Mouse (Mus musculus) heart, adult 9 months (tissue): ENCODE measurements around the gene Ube2n.

Experiments
- DNase-seq, 2 experiments: peaks; one replicate each; pipeline ENCODE4 v3.0.0; 2022; ENCODE audit warnings: low spot score in 2 of 2

Ube2n gene

GRCm38 (mm10) chr10:95514656-95515292, at the start of gene Ube2n:
Ube2n (plus strand) TSS chr10:95515145.
- peak; percentile 98 for DNase-seq

- no peak for DNase-seq
Measured at GRCm38 (mm10) chr10:95465485-95465896, 49.5 kb upstream of the Ube2n start.

GRCm38 (mm10) chr10:95468894-95469293, 46.1 kb upstream of the Ube2n start:
- no peak for DNase-seq

GRCm38 (mm10) chr10:95471186-95471585, 43.8 kb upstream of the Ube2n start:
- no peak for DNase-seq

- DNase-seq = no peak
Measured at GRCm38 (mm10) chr10:95471889-95472547, 42.9 kb upstream of the Ube2n start.

GRCm38 (mm10) chr10:95475923-95476322, 39.0 kb upstream of the Ube2n start:
- peak; percentile 47 to 65 for DNase-seq

- no peak for DNase-seq
Measured at GRCm38 (mm10) chr10:95477516-95477915, 37.4 kb upstream of the Ube2n start.

GRCm38 (mm10) chr10:95489653-95490052, 25.3 kb upstream of the Ube2n start:
- DNase-seq = peak in 1 of 2 experiments; percentile 26

- DNase-seq = no peak
Measured at GRCm38 (mm10) chr10:95494268-95494667, 20.7 kb upstream of the Ube2n start.

- DNase-seq = no peak
Measured at GRCm38 (mm10) chr10:95501033-95501432, 13.9 kb upstream of the Ube2n start.

- DNase-seq = peak; percentile 83 to 88
Measured at GRCm38 (mm10) chr10:95501463-95502081, 13.4 kb upstream of the Ube2n start, which contains the start of gene Mrpl42. Mrpl42 (minus strand) TSS chr10:95501940.

GRCm38 (mm10) chr10:95503443-95504235, 11.3 kb upstream of the Ube2n start:
- DNase-seq = no peak

GRCm38 (mm10) chr10:95504341-95504740, 10.6 kb upstream of the Ube2n start:
- no peak for DNase-seq

GRCm38 (mm10) chr10:95508126-95508525, 6.8 kb upstream of the Ube2n start:
- DNase-seq = peak in 1 of 2 experiments; percentile 24

- peak in 1 of 2 experiments; percentile 31 for DNase-seq
Measured at GRCm38 (mm10) chr10:95508793-95509192, 6.2 kb upstream of the Ube2n start.

- no peak for DNase-seq
Measured at GRCm38 (mm10) chr10:95509263-95509662, 5.7 kb upstream of the Ube2n start.

GRCm38 (mm10) chr10:95512635-95513034, 2.3 kb upstream of the Ube2n start:
- DNase-seq = no peak

GRCm38 (mm10) chr10:95513768-95514556, 983 bp upstream of the Ube2n start:
- peak in 1 of 2 experiments; percentile 23 for DNase-seq

- DNase-seq = peak; percentile 21 to 43
Measured at GRCm38 (mm10) chr10:95515293-95515931, 467 bp downstream of the Ube2n start.

GRCm38 (mm10) chr10:95517656-95518055, 2.7 kb downstream of the Ube2n start:
- no peak for DNase-seq
